Mouse (Mus musculus): ENCODE results near the gene Rnf113a1.

GRCm38 (mm10) chrX:37191105-37191743 lies at the start of gene Rnf113a1, which contains the start of gene Ndufa1:
- TF ChIP-seq CTCF (IDR thresholded peaks at IDR 0.05; ENCODE audit: low read depth, low read length) (no peak), POLR2A (IDR thresholded peaks at IDR 0.05; ENCODE audit: extremely low read depth, insufficient read depth, low read length) (no peak)
